Mouse (Mus musculus): ENCODE results near the gene Prr12. TPM values are rescaled to one million over a fixed set of nuclear protein-coding genes. Genes with fewer than 3 reads are reported as not detected.

Prr12 gene
- polyA plus RNA-seq, 1 experiment from 2014 or later, result 9.6 TPM

GRCm38 (mm10) chr7:45048001-45048890 lies 4.4 kb downstream of the Prr12 start:
- Histone ChIP-seq H3K36me3 (peaks cover 67% of the 10 kb centered on the region), H3K9ac (no peak overlapping the region), H3K4me3 (replicated peaks) (no peak overlapping the region), H3K9me3 (no peaks in the 10 kb centered on the region), H3K27ac (no peak overlapping the region), H3K27me3 (replicated peaks) (no peaks in the 10 kb centered on the region), H3K4me2 (no peak overlapping the region), H3K4me1 (peaks cover 17% of the 10 kb centered on the region)
- 92% methylated on average over 36 of the region's 38 CpGs for WGBS
- no peak for ATAC-seq (ENCODE audit: insufficient read depth, low FRiP score, low read depth)

- H3K36me3 ChIP-seq, result peaks cover 75% of the 10 kb centered on the region
- no peak overlapping the region for H3K4me2 ChIP-seq
- peaks cover 17% of the 10 kb centered on the region for H3K4me1 ChIP-seq
- H3K4me3 ChIP-seq (replicated peaks), result no peak overlapping the region
- ATAC-seq (ENCODE audit: insufficient read depth, low FRiP score, low read depth), result no peak
- no peak overlapping the region for H3K9ac ChIP-seq
- no peaks in the 10 kb centered on the region for H3K9me3 ChIP-seq
- no peak overlapping the region for H3K27ac ChIP-seq
- 93% methylated on average over 14 of the region's 14 CpGs for WGBS
- H3K27me3 ChIP-seq (replicated peaks), result no peaks in the 10 kb centered on the region
Observed at GRCm38 (mm10) chr7:45047491-45047890, 5.2 kb downstream of the Prr12 start.

- WGBS, result 94% methylated on average over 26 of the region's 26 CpGs
- no peak for ATAC-seq (ENCODE audit: insufficient read depth, low FRiP score, low read depth)
- peaks cover 75% of the 10 kb centered on the region for H3K36me3 ChIP-seq
- no peak overlapping the region for H3K4me2 ChIP-seq
- no peak overlapping the region for H3K27ac ChIP-seq
- peaks cover 12% of the 10 kb centered on the region for H3K4me1 ChIP-seq
- no peaks in the 10 kb centered on the region for H3K9me3 ChIP-seq
- no peak overlapping the region for H3K4me3 ChIP-seq (replicated peaks)
- no peaks in the 10 kb centered on the region for H3K27me3 ChIP-seq (replicated peaks)
- no peak overlapping the region for H3K9ac ChIP-seq
Observed at GRCm38 (mm10) chr7:45046853-45047350, 5.8 kb downstream of the Prr12 start.

DNA sequence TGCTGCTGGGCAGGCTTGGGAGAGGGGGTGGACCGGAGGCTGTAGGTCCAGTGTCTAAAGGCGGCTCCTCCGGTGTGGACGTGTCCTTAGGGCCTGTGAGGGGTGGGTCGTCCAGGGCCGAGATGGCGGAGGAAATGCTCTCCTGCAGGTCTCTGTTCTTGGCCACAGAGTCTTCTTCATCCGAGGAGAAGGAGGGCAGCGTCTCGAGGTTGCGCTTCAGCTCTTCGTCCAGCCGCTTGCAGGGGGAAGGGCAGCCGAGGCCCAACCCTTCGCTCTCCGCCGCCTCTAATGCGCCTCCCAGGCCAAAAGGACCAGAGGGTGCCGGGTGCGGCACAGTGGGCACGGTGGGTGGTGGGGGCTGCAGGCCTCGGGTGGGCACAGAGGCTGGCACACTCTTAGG lies 6.9 kb downstream of the Prr12 start:
- H3K27me3 ChIP-seq (replicated peaks), result no peaks in the 10 kb centered on the region
- no peak overlapping the region for H3K27ac ChIP-seq
- no peak overlapping the region for H3K4me2 ChIP-seq
- peaks cover 79% of the 10 kb centered on the region for H3K36me3 ChIP-seq
- 0 out of 2 replicates have a peak, but pooled peaks cover 2% of the 10 kb centered on the region for H3K4me1 ChIP-seq
- no peak overlapping the region for H3K4me3 ChIP-seq (replicated peaks)
- WGBS, result 90% methylated on average over 22 of the region's 22 CpGs
- ATAC-seq (ENCODE audit: insufficient read depth, low FRiP score, low read depth), result no peak
- no peaks in the 10 kb centered on the region for H3K9me3 ChIP-seq
- H3K9ac ChIP-seq, result no peak overlapping the region

DNA sequence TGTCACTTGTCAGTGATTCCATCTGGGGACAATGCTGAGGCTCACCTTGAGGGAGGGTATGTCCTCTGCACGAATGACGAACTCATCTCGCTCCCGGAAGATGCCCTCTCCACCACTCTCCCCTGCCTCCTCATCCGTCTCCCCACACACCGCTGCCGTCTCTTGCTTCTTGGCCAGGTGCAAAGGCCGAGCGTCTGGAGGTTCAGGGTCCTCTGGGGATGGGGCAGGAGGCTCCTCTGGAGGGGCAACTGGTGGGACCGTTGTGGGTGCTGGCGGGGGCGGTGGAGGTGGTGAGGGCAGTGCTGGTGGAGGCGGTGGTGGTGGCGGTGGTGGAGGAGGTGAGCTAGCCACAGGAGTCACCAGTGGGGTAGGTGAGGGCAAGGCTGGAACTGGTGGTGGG lies 9.4 kb downstream of the Prr12 start:
- no peaks in the 10 kb centered on the region for H3K4me1 ChIP-seq
- ATAC-seq (ENCODE audit: insufficient read depth, low FRiP score, low read depth), result no peak
- H3K27me3 ChIP-seq (replicated peaks), result no peaks in the 10 kb centered on the region
- H3K9ac ChIP-seq, result no peak overlapping the region
- H3K4me2 ChIP-seq, result no peak overlapping the region
- 93% methylated on average over 14 of the region's 14 CpGs for WGBS
- no peak overlapping the region for H3K4me3 ChIP-seq (replicated peaks)
- no peak overlapping the region for H3K27ac ChIP-seq
- H3K36me3 ChIP-seq, result peaks cover 72% of the 10 kb centered on the region
- H3K9me3 ChIP-seq, result no peaks in the 10 kb centered on the region

DNA sequence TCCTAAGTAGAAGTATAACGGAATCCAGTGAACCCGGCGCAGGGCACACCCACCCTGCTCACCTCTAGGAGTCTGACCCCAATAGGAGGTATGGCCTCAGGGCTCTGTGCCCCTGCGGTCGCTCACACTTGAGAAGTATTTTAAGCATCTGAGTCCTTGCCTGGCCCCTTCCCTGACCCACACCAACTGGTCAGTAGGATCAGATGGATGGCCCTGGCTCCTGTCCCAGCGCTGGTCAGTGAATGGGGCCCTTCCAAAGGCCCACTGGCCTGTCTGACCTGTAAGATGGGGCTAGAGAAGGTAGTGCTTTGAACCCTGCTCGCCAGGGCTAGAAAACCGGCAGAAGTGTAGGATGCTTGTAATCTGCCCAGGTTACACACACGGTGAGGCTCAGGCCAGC lies 11.8 kb downstream of the Prr12 start:
- H3K4me3 ChIP-seq (replicated peaks), result no peak overlapping the region
- H3K4me2 ChIP-seq, result no peak overlapping the region
- H3K27me3 ChIP-seq (replicated peaks), result no peaks in the 10 kb centered on the region
- H3K27ac ChIP-seq, result no peak overlapping the region
- no peak for ATAC-seq (ENCODE audit: insufficient read depth, low FRiP score, low read depth)
- no peaks in the 10 kb centered on the region for H3K9me3 ChIP-seq
- no peaks in the 10 kb centered on the region for H3K4me1 ChIP-seq
- no peak overlapping the region for H3K9ac ChIP-seq
- H3K36me3 ChIP-seq, result peaks cover 62% of the 10 kb centered on the region
- 91% methylated on average over 9 of the region's 9 CpGs for WGBS

DNA sequence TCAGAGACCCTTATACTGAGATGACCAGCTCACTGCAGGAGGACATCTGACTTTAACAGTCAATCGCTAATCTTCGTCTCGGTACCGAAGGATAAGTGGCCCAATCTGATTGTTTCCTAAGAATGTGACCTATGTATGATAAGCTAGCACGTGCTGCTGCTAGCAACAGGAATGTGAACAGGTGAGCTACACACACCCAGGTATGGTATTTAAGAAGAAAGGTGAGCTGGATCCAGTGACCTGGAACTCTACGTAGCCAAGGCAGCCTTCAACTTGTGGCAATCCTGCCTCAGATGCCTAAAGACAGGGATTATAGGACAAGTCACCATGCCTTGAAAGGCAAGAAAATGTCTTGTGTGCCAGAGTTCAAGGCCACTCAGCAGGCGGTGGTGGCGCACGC lies 14.3 kb downstream of the Prr12 start:
- no peak overlapping the region for H3K27ac ChIP-seq
- H3K36me3 ChIP-seq, result peaks cover 66% of the 10 kb centered on the region
- ATAC-seq (ENCODE audit: insufficient read depth, low FRiP score, low read depth), result no peak
- no peak overlapping the region for H3K4me3 ChIP-seq (replicated peaks)
- H3K27me3 ChIP-seq (replicated peaks), result no peaks in the 10 kb centered on the region
- 89% methylated on average over 9 of the region's 9 CpGs for WGBS
- no peaks in the 10 kb centered on the region for H3K9me3 ChIP-seq
- no peak overlapping the region for H3K9ac ChIP-seq
- no peak overlapping the region for H3K4me2 ChIP-seq
- no peaks in the 10 kb centered on the region for H3K4me1 ChIP-seq

DNA sequence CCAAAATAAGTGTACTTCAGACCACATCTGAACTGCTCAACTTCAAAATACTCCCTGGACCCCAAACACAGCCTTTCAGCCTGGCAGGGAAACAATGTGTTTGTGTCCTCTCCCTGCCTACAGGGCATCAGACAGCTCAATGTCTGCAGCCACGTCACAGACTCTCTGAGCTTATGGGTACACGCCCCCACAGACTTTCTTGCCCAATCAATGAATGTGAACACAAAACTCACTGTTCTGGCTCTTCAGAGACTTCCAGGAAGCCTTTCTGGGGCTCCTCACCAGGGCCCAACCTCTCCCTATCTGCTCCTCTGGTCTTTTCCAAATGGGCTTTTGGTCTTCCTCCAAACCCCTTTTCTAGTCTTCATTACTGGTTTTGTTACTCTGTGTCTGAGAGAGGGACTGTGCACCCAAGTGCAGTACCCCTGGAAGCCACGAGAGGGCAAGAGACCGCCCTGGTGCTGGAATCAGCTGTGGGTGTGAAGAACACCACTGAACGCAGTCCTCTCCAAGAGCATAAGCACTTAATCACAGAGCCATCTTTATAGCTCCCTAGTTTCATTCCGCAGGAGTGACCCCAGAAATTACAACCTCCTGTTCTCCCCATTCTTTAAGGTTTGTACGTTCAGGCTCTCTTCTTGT lies 14.8 kb downstream of the Prr12 start:
- no peak overlapping the region for H3K4me2 ChIP-seq
- H3K4me3 ChIP-seq (replicated peaks), result no peak overlapping the region
- WGBS, result 66% methylated on average over 7 of the region's 7 CpGs
- H3K9ac ChIP-seq, result no peak overlapping the region
- H3K36me3 ChIP-seq, result peaks cover 65% of the 10 kb centered on the region
- no peaks in the 10 kb centered on the region for H3K27me3 ChIP-seq (replicated peaks)
- H3K27ac ChIP-seq, result no peak overlapping the region
- H3K9me3 ChIP-seq, result no peaks in the 10 kb centered on the region
- H3K4me1 ChIP-seq, result no peaks in the 10 kb centered on the region
- ATAC-seq (ENCODE audit: insufficient read depth, low FRiP score, low read depth), result no peak

GRCm38 (mm10) chr7:45036702-45037101 lies 16.0 kb downstream of the Prr12 start:
- 81% methylated on average over 11 of the region's 11 CpGs for WGBS
- H3K4me3 ChIP-seq (replicated peaks), result no peak overlapping the region
- no peak for ATAC-seq (ENCODE audit: insufficient read depth, low FRiP score, low read depth)

GRCm38 (mm10) chr7:45035631-45036030 lies 17.1 kb downstream of the Prr12 start:
- Histone ChIP-seq H3K4me1 (no peaks in the 10 kb centered on the region), H3K9ac (no peak overlapping the region), H3K27ac (no peak overlapping the region), H3K27me3 (replicated peaks) (no peaks in the 10 kb centered on the region), H3K4me2 (no peak overlapping the region), H3K4me3 (replicated peaks) (no peak overlapping the region), H3K36me3 (peaks cover 75% of the 10 kb centered on the region), H3K9me3 (no peaks in the 10 kb centered on the region)
- ATAC-seq (ENCODE audit: insufficient read depth, low FRiP score, low read depth), result no peak
- 80% methylated on average over 3 of the region's 3 CpGs for WGBS

More at GRCm38 (mm10) chr7:45036702-45037101, 16.0 kb downstream of the Prr12 start:
- Histone ChIP-seq H3K27ac (no peak overlapping the region), H3K9ac (no peak overlapping the region), H3K4me2 (no peak overlapping the region), H3K36me3 (peaks cover 70% of the 10 kb centered on the region), H3K9me3 (no peaks in the 10 kb centered on the region), H3K4me1 (no peaks in the 10 kb centered on the region), H3K27me3 (replicated peaks) (no peaks in the 10 kb centered on the region)

DNA sequence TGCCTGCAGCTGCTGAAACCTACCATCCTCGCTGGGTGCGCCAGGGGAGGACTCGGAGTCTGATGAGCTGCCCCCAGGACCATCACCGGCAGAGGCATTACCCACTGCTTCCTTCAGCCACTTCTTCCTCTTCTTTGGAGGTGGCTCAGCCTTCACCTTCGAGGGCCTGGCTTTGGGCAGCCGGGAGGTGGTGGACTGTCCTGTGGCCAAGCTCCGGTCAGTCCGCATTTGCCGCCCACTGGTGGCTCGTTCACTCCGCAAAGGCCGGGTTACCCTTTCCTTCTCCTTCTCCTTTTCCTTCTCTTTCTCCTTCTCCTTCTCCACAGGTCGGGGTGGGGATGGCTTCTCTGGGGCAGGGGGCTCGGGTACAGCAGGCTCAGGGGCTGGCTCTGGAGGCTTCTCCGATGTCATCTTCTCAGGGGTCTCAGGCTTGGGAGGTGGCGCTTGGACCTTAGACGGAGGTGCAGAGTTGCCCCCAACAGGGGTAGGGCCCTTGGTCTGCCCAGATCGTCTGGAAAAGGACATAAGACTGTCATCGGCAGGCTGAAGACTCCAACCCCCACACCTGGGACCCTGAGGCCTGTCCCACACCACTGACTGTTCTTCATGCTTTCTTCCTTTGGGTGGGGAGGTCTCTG lies 18.8 kb downstream of the Prr12 start:
- no peak overlapping the region for H3K27ac ChIP-seq
- no peak overlapping the region for H3K4me3 ChIP-seq (replicated peaks)
- WGBS, result 94% methylated on average over 19 of the region's 19 CpGs
- no peak for ATAC-seq (ENCODE audit: insufficient read depth, low FRiP score, low read depth)
- H3K27me3 ChIP-seq (replicated peaks), result no peaks in the 10 kb centered on the region
- H3K4me1 ChIP-seq, result no peaks in the 10 kb centered on the region
- H3K9me3 ChIP-seq, result no peaks in the 10 kb centered on the region
- H3K36me3 ChIP-seq, result peaks cover 83% of the 10 kb centered on the region
- no peak overlapping the region for H3K4me2 ChIP-seq
- no peak overlapping the region for H3K9ac ChIP-seq

GRCm38 (mm10) chr7:45030857-45031256 lies 21.8 kb downstream of the Prr12 start:
- H3K27ac ChIP-seq, result no peak overlapping the region
- H3K9me3 ChIP-seq, result no peaks in the 10 kb centered on the region
- peaks cover 83% of the 10 kb centered on the region for H3K36me3 ChIP-seq
- H3K9ac ChIP-seq, result no peak overlapping the region
- H3K4me2 ChIP-seq, result no peak overlapping the region
- 94% methylated on average over 8 of the region's 8 CpGs for WGBS
- H3K4me1 ChIP-seq, result no peaks in the 10 kb centered on the region
- no peaks in the 10 kb centered on the region for H3K27me3 ChIP-seq (replicated peaks)
- no peak for ATAC-seq (ENCODE audit: insufficient read depth, low FRiP score, low read depth)
- H3K4me3 ChIP-seq (replicated peaks), result no peak overlapping the region
